Mouse (Mus musculus): ENCODE measurements at regions not wholly inside any gene's neighbourhood (a gene's known extent, or its start where the extent isn't known, plus 50 kb on each side); places are given as distances from the start of the nearest gene placed in this dataset.
"Not testable (repeated sequence)": the region's sequence is repeated elsewhere in the genome, so short reads cannot be mapped to it uniquely, and the experiment has no call there.

GRCm38 (mm10) chr3:18744216-18744615 lies 796.0 kb downstream of the Cypt12 start:
- DNase-seq = no peak

GRCm38 (mm10) chr3:18746206-18746605 lies 798.0 kb downstream of the Cypt12 start:
- DNase-seq = no peak

DNA sequence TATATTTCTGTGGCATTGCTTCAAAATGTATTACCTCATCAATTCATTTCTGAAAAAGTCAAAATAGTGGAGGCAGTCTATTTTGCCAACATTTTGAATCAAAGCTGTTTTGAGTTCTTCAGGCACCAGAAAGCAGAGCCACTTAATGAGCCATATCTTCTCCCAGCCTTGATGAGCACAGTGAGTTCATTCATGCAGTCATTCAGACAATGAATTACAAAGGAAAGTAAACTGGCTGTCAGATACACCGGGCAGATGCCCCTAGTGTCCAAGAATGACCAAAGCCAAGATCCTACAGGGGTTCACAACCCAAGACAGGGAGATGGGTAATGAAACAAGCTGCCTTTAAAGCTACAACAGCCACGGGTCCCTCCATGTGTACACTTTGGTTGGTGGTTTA lies 798.7 kb downstream of the Cypt12 start:
- no peak for DNase-seq

DNA sequence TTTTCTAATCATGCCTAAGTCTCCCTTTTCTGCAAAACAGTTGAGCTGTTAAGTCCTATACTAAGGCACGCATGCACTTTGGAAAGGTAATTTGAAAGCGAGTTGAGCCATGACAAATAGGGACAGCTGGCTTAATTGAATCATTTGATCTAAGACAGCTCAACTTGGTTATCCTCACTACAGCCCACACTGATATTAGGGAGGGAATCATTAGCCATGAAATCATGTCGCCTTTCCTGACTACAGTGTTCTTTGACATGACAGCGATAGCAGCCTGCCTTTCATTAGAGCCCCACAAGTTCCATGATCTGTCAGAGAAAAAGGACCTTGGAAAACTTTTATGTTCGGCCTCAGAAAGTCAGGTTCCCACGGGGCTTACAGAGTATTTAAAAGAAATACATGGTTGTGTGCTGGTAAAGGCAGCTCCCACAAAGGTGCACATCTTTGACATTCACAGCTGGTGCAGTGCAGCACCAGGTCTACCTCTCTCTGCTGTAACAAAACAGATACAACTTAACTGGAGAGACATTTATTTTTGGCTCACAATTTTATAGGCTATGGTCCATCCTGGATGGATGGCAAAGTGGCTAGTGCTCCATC lies 803.5 kb downstream of the Cypt12 start:
- no peak for DNase-seq

DNA sequence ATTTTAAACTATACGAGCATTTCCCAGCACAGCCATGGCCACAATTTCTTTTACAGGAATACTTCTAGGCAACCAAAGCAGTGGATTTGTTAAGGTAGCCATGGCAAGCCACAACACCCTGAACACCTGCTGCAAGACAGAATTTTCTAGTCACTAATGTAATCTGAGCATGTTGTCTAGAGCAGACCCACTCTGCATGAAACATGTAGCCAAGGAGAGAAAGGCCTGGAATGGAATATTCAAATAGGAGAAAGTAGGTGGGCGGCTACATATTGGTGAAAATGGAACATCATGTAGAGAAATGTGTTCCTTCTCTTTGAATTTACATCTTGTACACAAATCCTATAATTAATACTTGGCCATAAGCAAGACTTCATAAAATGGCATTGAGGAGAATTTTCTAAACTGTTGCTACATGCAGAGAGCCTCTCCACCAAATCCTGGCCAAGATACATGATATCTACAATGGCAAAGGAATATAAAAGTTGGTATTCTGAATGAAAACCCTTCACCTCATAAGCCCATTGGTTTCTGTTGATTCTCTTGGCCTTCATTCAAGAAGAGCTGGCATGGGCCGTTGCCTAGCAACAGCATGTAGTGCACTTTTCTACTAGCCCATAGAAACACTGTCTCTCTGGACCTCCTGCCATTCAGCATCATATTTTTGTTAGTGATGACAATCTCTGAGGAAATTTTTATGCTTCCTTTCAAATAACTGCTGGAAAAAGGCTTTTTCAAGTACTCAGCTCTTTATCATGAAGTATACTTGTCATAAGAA lies 816.3 kb downstream of the Cypt12 start:
- DNase-seq = peak; percentile 14

DNA sequence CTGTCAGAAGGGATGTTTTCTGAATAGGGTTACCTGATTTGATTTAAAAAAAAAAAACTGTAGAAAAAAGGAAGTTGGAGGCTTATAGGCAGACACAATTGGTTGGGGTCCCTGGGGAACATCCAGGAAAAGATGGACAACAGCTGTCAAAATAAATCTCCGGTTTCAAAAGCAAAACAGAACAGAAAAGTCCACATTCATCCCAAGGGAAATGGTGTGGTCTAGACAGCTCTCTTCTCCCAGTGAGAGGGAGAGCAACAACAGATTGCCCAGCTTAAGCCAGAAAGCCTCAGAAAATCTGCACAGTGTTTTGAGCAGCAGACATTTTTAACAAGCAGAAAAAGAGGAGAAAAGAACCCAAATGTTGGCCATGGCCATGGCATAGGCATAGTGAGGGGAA lies 830.3 kb downstream of the Cypt12 start:
- no peak for DNase-seq

- DNase-seq = peak; percentile 2
Observed at GRCm38 (mm10) chr3:18787531-18788176, 839.4 kb downstream of the Cypt12 start.

DNA sequence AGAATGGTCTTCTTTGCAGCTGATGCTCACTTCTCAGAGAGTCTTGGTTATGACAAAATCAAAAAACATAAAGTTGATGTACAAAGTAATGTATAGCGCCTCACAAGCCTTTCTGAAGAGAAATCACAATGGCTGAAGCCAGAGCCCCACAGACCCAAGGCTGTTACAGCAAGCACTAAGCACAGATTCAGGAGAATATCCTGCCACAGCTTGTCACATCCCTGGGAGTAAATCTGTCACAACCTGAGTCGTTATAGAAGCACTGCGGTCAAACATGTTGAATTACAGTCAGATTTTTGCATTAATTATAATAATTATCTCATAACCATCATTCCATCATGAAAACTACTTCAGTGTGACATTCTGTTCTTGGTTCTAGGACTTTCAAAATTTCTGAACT lies 825.7 kb downstream of the 1700064H15Rik start:
- no peak for DNase-seq

- not testable (repeated sequence) for DNase-seq
Observed at GRCm38 (mm10) chr3:18828788-18829320, 799.6 kb downstream of the 1700064H15Rik start.

DNA sequence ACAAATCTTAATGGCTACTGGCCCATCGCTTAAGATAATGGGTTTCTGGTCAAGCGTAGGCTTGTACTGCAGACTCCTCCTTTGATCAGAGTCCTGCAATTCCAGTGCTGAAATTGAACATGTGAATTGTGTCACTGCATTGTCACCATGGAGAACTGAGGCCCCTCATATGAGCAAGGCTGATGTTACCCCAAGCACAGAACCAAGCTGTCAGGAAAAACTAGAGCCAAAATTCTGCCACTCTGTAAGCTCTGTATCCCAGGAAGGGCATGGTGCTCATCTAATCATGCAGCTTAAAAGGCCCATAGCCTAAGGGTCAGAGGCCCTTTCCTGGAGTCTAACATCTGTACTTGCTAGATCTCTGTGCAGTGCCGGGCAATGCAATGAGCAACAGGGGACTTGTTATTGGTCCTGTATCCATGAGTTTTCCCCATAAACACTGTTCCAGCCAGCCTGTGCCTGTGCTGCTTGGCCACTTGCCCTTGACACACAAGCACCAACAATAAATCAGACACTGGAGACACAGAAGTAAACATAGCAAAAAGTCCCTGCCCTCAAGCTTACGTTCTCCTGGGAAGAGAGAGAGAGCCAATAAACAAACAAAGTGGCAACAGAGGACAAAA lies 760.2 kb downstream of the 1700064H15Rik start:
- DNase-seq = no peak

DNA sequence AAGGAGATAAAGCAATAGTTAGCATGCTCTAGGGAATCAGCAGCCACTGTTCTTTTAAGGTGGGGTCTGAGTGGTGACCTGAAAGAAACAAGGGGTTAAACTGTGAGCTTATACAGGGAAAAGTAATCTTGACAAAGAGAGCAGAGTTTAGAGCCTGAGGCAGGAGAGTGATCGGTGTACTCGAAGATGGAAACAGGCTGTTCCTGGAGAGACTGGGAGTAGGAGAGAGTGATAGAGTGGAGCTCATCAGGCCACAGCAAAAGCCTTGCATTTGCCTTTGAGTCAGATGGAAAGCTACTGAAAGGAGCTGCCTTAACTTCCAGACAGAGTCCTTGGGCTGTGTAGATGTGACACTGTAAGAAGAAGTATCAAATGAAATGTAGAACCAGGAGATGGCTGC lies 759.7 kb downstream of the 1700064H15Rik start:
- DNase-seq = no peak

DNA sequence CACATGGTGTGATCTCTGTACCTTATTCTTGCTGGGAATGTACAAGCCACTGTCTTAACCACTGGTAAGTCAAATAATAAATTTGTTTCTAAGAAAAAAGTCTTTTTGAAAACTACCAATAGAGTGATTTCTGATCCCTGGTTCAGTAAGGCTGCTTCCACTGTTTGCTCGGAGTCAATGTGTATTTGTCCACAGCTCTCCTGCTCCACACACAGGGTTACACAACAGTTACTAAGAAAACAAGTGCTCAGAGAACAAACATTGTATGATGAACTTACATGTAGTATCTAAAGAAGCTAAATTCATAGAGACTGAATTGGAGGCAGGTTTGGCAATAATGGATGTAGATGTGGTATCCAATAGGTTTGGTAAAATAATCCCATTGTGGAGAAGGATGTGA lies 751.4 kb downstream of the 1700064H15Rik start:
- no peak for DNase-seq

GRCm38 (mm10) chr3:18877572-18877971 lies 750.9 kb downstream of the 1700064H15Rik start:
- no peak for DNase-seq

DNA sequence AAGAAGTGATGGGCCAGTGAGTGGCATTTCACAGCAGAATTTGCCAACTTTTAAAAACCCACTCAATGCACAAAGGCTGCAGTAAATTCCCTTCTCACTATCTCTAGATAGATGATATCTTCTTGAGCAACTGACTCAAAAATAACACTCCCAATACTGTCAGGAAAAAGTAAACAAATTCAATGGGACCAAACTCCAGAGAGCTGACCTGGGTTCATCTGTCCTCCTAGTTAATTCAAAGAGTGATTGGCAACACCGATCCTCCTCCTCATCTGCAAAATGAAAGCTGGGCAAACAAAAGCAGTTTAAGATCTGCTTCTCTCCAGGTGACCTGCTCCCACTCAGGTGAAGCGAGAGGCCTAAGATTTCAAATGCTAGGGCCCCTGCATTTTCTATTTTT lies 747.3 kb downstream of the 1700064H15Rik start:
- DNase-seq = no peak

DNA sequence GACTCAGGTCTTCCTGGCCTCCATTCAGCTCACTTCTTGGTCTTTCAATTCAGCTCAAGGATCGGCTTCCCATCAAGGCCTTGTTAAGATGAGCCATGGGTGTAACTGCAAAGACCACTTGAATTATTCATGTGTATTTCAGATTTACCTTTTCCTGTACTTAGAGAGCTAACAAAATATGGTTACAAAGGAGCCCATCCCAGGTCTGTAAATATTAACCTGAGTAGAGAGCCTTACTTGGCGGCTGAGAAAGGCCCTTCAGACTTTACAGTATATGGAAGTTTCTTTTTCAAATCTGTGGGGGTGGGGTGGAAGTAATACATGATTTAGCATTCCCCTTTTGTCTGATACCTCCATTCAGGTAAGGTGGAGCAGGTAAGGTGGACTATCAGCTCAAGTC lies 735.7 kb downstream of the 1700064H15Rik start:
- no peak for DNase-seq

DNA sequence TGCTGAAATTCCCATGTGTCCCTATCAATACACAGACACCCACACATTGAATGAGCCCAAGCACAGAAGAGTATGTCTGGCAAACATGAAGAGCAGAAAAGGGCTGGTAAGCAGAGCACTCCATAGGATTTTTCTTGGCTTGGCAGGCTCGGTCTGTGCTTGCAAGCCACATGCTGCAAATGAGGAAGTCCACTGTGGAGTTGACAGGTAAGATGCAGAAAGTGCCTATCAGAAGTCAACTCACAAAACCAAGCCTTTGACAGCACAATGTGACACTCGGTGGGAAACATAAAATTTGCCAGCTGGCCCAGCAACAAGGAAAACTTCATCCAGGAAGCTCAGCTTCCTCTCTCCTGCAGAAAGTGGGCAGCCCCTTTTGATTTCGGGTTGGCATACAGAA lies 722.7 kb downstream of the 1700064H15Rik start:
- no peak for DNase-seq

GRCm38 (mm10) chr3:18906210-18906609 lies 722.3 kb downstream of the 1700064H15Rik start:
- no peak for DNase-seq

DNA sequence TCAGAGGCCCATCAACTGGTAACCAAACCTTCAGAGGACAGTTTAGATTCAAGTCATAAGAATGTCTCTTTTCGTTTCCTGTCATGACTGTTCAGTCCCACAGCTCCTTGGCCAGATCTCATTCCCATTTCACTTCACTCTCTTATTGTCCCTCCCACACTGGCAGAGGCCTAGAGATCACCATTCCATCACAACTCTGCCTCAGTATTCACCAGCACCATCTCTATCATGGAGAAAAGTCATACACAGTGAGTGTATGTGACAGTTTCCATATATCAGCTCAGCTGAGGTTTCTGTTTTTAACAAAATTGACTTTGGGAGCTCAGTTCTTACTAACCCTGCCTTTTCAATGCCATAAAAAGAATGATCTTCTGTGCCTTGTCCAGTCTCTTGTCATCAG lies 719.7 kb downstream of the 1700064H15Rik start:
- no peak for DNase-seq

GRCm38 (mm10) chr3:18928401-18929104 lies 699.9 kb downstream of the 1700064H15Rik start:
- no peak for DNase-seq

DNA sequence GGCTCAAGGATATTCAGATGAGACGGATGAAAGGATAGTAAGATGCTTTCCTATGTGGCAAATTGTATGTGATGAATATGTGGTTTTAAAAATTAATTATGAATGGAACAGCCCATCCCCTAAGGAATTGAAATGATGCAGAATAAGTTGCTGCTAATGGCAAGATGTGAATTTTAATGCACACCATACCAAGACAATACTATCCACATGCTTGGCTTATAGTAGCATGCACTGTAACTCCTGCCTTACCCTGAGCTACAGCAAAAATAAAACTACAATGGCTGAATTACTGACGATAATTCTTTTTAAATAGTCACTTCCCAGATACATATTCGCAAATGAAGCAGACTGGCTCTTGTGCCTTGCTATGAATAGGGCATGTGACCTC lies 699.4 kb downstream of the 1700064H15Rik start:
- DNase-seq = no peak

DNA sequence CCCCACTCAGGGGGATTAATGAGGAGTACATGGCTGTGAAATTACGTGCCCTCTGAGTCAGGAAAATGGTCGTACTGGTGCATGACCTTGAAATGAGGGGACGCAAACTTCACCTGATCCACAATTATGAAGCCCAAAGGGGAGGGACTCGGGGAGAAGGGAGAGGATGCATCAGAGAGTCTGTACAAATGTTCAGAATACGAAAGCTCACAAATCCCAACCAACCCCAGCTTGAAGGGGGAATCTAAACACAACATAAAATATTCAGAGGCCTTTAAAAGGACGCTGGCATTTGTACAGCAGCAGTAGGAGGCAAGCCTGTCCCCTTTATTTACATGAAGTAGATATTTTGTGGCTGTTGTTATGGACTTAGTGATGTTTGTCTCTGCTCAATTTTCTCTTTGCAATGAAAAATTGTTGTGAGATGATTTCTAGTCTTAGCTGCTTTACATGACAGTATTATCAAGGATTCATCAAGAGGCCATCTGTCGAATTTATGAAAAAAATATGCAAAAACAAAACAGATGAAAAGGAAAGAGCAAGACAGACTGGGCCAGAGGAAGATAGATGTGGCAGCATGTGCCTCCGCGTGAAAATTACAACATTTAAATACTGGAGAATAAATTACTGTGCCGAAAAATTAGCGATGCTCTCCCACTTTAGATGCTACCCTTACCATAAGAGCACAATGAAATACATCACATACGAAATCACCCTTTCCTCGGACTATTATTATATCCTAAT lies 695.3 kb downstream of the 1700064H15Rik start:
- no peak for DNase-seq

GRCm38 (mm10) chr3:18934891-18935290 lies 693.6 kb downstream of the 1700064H15Rik start:
- DNase-seq = no peak
